Mouse (Mus musculus): ENCODE results near the gene Atp6v1g3.
A peak's percentile ranks its signal among the peaks of the same experiment; 100 is the strongest.

The Atp6v1g3 gene

DNA sequence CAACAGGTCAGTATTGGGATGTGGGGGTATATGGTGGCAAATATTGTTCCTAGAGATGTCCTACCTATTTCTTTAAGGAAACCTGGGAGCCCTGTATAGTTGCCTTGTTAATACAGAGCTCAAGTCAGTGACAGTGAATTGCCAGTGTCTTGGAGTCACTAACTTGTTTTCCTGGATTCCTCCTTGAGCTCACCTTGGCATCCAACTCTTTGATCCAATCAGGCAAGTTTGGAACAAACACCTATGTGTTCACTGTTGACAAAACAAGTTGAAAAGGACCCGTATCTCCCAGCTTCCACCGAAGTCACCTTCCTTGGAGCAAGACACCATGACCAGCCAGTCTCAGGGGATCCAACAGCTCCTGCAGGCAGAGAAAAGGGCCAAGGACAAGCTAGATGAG is at the start of gene Atp6v1g3:
TSS of gene Atp6v1g3 (plus strand) at position 301 of the 400 bp plus-strand sequence.
- no peak for DNase-seq

DNA sequence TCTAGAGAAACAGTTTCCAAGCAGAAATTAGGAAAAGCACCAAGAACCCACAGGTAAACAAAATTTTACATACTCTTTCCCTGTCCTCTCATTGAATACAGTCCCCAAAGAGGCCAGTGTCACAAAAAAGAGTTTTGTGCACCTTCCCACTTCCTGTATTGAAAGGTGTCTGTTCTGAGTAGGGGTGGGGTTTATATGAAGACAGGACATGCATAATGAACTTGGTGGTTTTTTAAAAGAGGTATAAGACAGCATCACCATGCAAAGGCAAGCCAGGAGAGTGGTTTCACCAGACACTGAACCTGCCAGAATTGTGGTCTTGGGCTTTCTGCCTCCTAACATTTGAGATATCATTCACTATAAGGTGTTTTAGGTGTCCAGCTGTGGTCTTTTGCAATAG is 40.5 kb upstream of the Atp6v1g3 start:
- DNase-seq = no peak

DNA sequence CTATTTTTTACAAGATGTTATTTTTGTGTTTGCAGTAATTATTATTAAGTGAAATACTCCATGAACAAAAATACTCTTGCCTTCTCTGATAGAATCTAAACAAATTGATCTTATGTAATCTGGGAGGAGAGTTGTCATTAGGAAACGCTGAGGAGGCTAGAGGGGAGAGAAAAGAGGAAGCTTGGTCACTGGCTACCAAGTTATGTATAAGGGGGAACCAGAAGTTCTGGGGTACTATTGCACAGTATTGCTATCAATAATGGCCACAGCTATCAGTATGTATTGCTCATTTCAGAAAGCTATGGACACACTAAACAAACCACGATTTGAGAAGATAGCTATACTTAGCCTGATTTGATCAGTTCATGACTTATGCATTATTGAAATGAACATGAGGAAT is 36.3 kb upstream of the Atp6v1g3 start:
- no peak for DNase-seq

DNA sequence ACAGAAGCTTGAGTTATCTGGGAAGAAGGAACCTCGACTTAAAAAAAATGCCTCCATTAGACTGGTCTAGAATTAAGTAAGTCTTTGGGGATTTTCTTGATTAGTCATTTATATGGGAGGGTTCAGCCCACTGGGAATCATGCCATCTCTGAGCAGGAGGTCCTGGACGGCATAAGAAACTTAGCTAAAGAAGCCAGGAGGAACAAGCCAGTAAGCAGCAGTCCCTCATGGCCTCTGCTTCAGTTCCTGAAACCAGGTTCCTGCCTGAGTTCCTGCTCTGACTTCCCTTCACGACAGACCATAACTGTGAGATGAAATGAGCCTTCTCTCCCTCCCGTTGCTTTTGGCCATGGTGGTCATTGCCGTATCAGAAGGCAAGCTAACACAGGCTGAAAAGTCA is 29.6 kb upstream of the Atp6v1g3 start:
- no peak for DNase-seq

DNA sequence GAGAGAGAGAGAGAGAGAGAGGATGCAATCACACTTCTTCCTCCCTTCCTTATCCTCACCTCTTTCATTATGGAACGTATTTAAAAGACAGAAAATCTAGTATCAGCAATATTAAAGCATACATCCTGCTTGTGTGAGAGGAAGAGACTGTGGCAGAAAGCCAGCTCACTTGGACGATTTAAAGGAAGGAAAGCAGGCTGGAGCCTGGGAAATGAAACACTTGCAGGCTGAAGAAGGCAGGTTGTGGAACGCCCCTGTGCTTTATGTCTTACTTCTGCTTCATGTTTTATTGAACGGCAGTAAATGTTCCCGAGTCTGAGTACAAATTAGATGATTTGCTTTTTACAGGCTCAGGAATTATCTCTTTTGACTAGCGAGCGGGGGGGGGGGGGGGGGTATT is 29.1 kb upstream of the Atp6v1g3 start:
- DNase-seq = peak; percentile 4

DNA sequence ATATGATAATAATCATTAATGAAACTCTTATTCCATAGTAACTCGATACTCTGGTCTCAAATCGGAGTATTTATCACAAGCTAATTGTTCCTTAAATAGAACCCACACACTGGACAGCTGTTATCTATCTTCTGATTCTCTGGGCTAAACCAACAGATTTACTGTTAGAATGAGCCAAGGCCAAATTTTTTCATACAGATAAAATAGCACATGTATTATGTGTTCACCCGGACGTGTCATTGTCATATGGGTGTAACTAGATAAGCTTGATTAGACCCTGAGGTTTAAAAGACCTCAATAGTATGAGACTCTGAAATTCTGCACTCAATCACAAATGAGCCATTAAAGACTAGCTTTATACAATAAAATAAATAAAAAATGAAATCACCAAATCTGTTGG is 28.4 kb upstream of the Atp6v1g3 start:
- DNase-seq = no peak

DNA sequence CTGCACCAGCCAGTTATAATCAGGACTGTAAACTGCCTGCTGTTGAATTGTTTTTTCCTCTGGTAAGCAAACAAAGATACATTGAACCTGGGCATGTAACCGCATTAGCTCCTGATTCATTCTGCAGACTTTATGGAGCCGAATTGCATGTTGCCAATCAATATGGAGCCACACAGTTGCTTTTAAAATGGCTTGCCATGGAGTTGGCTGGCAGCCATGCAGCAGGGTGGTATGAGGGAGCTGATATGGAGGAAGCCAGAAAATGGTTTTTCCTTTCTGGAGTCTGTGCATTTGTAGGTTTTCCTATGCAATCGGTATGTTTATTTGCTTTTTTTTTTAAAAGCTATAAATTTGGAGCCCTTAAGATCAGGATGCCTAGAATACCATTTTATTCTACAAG is 28.0 kb upstream of the Atp6v1g3 start:
- DNase-seq = no peak

DNA sequence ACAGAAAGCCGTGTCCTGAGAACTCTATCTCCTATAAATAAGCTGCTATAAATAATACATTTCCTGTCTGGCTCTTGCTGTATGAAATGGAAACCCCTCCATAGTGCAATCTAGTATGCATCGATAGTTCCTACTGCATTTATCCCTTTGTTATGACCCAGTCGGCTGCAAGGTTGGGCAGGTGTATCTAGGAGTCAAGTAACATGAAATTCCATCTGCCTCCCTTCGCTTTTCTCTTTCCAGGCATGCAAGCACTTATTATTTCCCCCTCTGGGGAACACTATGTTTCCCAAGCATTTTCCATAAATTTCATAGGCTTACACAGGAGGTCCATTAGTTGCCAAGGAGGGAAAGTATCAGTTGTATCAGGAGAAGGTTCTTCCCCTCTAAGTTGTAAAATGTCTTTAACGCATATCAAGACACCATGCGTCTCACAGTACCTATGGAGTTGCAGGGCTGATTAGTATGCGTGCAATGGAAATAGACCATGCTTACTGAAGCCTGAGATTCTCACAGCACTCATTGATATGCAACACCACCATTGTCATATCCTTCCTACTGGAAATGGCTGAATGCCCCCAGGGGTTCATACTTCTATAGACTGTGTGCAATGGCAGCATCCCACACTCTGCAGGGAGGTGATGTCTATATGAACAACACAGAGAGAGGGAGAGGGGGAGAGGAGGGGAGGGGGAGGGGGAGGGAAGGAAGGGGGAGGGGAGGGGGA is 26.9 kb upstream of the Atp6v1g3 start:
- peak; percentile 33 for DNase-seq

DNA sequence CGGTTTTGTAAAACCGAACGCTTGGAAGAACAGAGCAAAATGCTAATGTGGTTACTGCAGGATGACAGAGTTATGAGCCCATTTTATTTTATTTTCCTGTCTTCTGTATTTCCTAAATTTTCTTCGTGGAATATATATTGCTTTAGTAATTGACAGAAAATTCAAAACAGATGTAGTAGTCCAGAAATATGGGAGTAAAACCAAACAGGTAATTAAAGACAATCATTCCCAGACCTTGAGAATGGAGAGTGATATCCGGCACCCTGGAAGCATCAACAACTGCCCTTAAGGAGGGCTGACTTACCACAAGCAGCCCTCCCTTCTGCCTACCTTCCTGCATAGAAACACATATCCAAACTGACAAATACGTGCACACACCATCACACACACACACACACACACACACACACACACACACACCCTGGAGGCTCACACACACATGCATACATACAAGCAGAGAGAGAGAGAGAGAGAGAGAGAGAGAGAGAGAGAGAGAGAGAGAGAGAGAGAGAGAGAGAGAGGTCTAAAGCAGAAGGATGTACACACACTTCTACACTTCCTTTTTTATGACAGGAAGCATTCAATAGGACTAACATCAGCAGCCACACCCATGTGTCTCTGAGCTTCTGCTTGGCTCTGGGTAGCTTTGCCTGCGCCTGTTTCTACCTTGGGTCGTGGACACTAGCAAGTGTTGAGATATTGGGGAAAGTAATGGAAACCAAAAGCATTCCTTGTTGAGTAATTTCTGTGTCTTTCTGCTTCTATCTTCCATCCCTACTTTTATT is 25.6 kb upstream of the Atp6v1g3 start:
- no peak for DNase-seq

DNA sequence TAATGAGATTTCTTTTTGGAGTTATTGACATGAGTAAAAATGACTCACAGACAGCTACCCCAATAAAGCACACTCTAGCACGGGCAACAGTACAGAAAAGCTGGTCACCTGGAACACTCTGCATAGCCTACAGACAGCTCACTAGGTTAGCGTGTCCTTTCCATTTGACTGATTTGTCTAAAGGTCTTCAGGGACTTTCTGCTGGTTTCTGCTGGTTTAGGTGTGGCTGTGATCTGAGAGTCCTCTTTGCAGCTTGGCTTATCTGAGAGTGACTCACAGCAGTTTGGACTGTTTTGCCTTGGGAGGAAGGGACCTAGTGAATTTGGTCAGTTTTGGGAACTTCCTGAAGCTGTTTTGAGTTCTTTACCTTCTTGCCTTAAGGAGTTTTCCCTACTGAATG is 24.8 kb upstream of the Atp6v1g3 start:
- no peak for DNase-seq

DNA sequence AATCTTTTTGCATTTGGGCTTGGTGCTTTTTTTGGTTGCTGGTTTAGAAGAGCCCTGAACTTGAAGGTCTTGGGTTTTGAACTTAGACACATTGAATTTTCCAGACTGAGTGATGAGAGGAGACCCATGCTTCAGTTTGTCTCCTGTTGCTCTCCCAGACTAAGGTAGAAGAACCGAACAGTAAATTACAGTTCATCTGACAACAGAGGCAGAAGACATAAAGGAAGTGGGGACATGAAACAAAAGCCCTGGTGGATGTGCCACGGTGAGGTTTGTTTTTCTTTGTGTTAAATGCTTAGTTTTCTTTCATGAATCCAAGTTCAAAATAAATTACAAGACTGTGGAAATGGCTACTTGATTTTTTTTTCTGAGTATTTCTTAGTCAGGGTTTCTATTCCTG is 22.6 kb upstream of the Atp6v1g3 start:
- no peak for DNase-seq

DNA sequence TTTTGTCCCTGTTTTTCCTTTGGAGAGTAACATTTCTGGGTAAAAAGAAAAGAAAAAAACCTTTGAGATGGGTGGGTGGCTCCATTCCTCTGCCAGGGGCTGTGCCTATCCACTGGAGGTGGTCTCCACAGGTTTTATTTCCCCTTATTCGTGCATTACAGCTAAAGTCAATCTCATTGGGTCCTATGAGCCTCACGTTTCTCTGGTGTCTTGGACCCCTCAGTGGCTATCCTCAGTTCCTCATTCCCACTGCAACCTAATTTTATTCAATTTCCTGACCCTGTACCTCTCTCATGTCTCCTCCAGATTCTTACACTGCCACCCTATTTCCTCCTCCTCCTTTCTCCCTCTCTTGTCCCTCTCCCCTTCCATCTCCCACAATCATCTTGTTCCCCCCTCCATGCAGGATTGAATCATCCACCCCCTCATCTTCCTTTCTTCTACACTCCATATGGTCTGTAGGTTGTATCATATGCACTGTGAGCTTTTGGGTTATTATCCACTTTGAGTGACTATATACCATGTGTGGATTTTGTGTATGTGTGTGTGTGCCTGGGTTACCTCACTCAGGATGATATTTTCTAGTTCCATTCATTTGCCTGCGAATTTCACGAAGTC is 17.3 kb upstream of the Atp6v1g3 start:
- no peak for DNase-seq

DNA sequence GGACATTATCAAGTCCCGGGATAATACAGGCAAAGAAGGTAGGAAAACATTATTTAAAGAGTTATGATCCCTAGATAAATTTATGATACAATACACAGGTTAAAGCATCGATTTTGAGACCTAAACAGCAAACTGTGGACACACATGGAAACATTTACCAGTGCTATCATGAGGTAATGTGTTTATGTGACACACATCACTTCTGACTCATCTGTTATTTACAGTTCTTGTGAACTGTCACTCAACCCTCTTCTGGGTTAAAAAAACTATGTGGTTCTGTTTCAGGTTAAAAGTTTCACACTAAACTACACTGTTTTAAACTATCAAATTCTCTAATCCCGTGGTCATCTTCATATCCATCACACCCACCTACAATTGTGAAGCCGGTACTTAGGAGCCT is 14.8 kb upstream of the Atp6v1g3 start:
- DNase-seq = no peak

DNA sequence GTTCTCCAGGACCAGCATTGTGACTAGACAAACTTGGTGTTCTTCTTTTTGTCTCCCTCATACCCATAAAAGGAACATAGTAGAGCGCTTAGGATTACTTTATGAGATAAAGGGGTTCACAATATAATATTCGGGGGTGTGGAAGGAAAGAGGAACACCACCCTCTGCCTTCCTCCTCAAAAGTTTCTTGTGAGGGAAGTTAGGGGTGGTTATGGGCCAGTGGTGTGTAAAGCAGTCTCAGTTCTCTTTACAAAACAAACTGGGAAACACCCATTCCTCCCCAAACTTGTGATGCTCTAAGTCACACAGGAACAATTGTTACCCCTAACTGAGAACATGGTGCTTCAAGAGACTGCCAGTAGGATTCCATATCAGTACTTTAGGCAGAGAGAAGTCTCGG is 12.0 kb upstream of the Atp6v1g3 start:
- no peak for DNase-seq

DNA sequence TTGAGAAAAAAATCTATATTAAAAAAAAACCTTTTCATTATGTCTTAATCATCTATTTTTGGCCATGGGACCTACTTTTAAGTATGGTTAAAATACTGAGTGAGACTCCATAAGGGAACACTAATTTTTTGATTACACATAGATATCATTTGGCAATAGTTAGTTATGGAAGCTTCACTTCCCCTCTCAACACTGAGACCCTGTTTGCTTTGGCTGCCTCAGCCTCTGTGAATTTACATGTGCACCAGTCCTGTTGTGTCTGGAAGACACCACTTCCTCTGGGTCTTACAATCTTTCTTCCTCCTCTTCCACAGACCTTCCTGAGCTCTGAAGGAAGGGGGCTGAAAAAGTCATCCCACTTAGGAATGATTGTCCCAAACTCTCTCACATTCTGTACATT is 11.1 kb upstream of the Atp6v1g3 start:
- DNase-seq = no peak

DNA sequence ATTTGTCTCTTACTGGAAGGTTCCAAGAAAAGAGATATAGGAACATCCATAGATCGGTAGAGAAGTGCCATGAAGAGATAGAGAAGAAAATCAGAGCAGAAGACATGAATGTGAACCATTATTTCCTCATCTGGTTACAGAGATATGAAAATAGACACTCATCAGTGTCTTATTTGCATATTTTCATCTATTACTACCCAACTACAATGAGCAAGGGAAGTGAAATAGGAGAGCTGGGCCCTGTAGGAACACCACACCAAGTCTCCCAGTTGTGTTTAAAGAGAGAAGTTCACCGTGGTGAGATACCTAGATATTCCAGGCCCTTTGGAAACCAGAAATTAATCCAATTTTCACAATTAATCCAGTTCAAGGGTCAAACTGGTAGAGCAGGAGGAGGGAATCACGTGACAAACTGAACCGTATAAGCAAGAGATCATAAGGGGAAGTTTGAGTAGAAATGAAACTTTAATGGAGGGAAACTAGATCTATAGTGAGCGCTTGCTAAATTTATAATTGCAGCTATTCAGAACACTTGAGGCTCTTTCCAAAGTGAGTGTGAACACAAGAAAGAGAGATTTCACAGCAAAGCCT is 6.0 kb upstream of the Atp6v1g3 start:
- no peak for DNase-seq

DNA sequence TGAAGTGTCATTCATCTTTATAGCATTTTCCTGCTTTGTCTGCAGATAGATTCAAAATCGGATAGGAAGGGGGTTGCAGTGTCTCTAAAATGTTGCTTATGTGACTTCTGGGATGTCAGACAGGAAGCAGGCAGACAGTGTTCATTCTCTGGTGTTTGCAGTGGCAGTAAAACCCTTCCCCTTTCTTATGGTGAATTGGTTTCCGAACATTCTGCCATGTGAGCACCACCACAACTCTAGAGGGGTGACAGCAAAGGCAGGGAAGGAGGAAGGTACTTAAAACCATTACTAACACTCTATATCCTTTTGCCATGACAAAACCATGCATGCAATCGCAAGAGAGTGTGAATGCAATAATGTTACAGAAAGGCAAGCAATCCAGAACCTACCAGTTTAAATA is 1.4 kb downstream of the Atp6v1g3 start:
- no peak for DNase-seq

DNA sequence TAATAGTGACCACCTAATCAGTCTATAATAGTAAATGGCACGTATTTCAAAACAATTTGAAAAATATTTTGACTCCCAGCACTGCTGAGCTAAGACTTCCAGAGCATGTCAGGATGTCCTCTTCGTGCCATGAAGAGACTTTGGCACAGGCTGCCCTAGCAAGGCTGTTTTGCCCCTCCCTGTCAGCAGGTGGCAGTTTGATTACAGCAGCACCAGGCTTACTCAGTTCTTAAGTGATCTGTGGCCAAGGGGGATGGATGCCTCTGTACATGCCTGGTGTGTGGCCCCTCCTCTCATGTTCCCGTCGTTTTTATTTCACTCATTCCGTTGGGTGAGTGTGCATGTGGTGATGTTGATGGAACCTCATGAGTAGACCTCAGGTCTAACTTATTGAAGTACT is 2.3 kb downstream of the Atp6v1g3 start:
- DNase-seq = peak; percentile 10

DNA sequence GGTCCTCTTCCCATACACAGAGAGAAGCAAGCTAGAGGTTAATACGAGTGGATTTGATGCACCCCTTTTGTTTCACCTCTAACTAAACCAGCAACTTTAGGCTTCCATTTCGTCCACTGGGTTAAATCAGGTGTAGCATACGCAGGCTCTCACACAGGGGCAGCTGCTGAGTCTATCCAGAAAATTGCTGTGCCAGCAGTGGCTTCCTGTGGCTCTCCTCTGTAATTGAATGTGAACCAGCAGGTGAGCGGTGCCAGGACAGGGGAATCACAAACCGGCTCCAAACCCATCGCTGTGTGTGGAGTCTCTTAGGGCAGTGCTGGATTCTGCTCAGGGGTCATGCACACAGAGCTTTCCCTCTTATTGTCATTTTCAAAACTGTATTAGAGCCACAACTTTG is 7.6 kb downstream of the Atp6v1g3 start:
- peak; percentile 4 for DNase-seq

DNA sequence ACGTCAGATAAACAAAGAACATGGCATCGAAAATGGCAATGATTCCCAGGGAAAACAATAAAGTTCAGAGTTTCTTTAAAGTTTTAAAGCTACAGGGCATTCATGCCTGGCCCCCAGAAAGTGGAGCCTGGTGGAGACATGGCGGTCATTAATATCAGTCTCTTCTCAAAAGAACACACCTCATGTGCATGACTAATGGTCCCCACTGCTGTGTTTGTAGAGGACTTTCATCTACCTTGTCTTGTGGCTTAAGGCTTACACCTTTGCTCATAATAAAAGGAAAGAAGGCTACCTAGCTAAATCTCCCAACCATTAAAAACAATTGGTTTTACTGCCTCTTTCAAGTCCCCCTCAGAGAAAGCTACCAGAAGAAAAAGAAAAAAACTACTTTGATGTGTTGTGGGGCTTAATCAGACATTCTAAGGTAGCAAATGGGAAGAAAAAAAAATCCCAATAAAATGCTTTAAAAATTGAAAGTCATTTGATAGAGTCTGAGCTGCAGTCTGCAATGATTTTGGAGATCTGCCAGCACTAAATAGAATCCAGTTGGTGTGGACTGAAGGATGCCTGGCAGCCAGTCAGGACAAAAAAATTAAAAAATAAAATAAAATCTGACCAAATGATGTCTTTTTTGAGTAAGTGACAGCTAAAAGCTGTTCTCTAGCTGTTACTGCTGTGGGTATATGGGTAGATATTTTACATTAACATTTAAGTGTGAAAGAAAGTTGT is 9.0 kb downstream of the Atp6v1g3 start:
- no peak for DNase-seq

DNA sequence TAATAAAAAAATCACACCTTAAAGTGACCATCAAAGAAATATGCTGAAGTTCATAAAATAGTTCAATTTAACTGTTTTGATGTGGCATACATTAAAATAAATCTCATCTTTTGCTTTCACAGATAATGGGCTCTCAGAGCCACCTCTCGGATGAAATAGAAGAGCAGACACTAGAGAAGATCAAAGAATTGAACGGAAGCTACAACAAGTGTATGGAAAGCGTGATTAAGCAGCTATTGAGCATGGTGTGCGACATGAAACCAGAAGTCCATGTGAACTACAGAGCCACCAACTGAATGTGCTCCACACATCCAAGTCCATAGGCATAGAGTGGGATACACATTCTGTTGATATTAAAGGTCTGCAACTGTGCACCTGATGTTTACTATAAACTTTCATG is 14.1 kb downstream of the Atp6v1g3 start:
- no peak for DNase-seq

DNA sequence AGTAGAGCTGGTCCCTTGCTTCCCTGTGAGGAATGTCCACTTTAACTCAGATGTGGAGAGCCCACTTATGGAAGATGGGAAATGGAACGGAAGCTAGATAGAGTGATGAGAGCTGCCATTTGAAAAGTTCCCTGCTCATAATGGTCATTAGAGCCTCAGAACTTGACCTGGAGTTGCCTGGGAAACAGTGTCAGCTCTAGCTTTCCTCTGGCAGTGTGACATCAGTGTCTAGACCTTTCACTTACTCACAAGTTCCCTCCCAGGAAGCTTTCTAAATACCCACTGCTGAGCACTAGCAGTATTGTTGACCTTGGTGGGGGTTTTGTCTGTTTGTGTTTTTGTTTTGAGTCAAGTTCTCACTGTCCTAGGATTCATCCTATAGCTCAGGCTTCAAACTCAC is 15.2 kb downstream of the Atp6v1g3 start:
- peak; percentile 18 for DNase-seq
